Mouse (Mus musculus): ENCODE results near the gene Irgc1.

DNA sequence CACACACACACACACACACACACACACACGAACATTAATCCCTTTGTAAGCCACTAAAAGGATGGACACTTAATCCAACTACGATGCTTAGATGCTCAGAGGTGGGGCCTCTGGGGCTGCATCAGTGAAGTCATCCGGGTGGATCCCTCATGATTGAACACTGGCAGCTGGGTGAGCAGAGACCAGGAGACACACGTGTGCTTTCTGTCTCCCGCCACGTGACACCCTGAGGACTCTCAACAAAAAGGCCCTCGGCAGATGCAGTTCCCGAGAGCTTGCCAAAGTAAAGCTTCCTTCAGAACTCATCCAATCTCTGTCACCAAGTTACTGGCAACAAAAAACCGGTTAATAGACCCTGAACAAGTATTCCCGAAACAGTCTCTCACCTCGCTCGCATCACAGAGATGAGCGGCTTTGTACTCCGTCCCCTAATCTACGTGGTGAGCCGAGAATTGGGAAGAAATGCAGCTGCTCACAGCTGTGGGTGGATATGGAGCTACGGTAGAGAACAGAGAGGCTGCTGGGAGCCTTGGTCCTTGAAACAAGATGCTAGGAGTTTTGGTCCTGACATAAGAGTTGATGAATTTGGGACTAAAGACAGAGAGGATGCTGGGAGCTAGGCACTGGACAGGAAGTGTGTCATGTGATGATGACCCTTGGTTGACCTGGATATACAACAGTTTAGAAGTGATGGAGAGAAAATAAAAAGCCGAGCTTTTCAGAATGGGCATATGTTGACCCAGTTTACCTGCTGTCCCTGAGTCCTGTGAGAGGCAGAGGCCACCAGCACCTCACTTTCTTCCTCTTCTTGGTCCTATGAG lies 28.2 kb upstream of the Irgc1 start:
- TF ChIP-seq GATA1 (IDR thresholded peaks at IDR 0.05; ENCODE audit: low read length): no peak
- TF ChIP-seq TAL1 (IDR thresholded peaks at IDR 0.05; ENCODE audit: low read length): no peak

Data from erythroblast, embryonic 14.5 days (primary cell).